Mouse (Mus musculus) bone marrow macrophage, adult 2 months (primary cell): ENCODE results near the gene Dmd.

Experiments
- CTCF ChIP-seq: IDR thresholded peaks from 2 replicates; pipeline ENCODE4 v1.5.1; 2012; ENCODE audit warnings: low read depth, mild to moderate bottlenecking, low read length, moderate library complexity
- POLR2A ChIP-seq: IDR thresholded peaks from 2 replicates; pipeline ENCODE4 v1.6.1; 2012; ENCODE audit warnings: mild to moderate bottlenecking, low read depth, low read length, borderline replicate concordance

DNA sequence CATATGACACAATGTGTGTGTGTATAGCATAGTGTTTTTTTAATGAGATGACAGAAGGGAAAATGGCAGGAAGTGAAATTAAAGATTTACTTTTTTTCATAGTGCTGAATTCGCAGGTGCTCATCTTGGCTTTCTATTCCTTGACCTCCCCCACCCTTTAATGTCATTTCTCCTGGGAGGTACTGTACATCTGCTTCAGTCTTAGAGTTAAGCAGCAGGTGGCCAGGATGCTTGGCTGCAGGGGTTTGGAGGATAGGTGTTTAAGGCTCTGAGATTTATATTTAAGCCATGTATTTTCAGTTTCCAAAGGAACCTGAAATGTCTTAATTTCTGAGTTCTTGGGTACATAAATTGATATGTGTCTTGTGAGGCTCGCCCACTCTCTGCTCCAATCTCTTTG, 2130.5 kb downstream of the Dmd start:
- TF ChIP-seq POLR2A (no peak), CTCF (no peak)
